ENCODE assay signal across 14 mouse cellular contexts in the genomic region with DNA sequence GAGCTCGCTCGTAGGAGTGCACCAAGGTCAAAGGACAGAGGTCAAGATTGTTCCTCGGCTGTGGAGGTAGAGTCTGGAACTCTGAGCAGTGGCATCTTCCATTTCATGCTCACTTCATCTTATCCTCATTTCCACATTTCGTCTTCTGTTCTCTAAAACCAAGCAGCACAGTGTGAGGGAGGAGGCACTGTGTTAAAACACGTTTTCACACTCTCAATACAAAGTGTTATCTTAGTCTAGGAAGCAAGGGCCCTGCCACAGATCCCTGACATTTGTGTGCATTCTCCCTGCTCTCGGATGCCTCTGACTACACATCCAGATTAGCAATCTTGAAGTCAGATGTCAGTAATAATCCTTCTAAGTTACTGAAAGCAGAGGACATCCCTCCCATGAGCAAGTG.
"Had no signal": no experiment of that assay in that cellular context is flagged by ENCODE, and none has a peak within 500 bp of the region (broad histone marks: within the 10 kb centered on the region; RNA-seq: fewer than 3 reads in every experiment).

No protein-coding gene starts in this region.

- H3K27ac ChIP-seq: midbrain, embryonic 10.5 days; midbrain, embryonic 13.5 days; midbrain, embryonic 15.5 days; neural tube, embryonic 12.5 days; stomach, embryonic 15.5 days; stomach, postnatal 0 days had no signal

- DNase-seq: lung, adult 18-20 months; lung, postnatal 10 days; lung, postnatal 4 days; right cerebral cortex, postnatal 25 days; thymus, adult 18-20 months; thymus, postnatal 14 days; thymus, postnatal 36 days had no signal

- H3K36me3 ChIP-seq: midbrain, embryonic 10.5 days; midbrain, embryonic 13.5 days; midbrain, embryonic 15.5 days; neural tube, embryonic 12.5 days; stomach, embryonic 15.5 days had no signal

- H3K4me3 ChIP-seq: midbrain, embryonic 10.5 days; midbrain, embryonic 13.5 days; midbrain, embryonic 15.5 days; neural tube, embryonic 12.5 days; stomach, embryonic 15.5 days had no signal

- H3K9ac ChIP-seq: lung, embryonic 14.5 days; midbrain, embryonic 13.5 days; midbrain, embryonic 15.5 days; neural tube, embryonic 12.5 days; stomach, embryonic 15.5 days had no signal

- H3K9me3 ChIP-seq: midbrain, embryonic 10.5 days; midbrain, embryonic 13.5 days; midbrain, embryonic 15.5 days; neural tube, embryonic 12.5 days; stomach, embryonic 15.5 days had no signal

- H3K4me1 ChIP-seq: midbrain, embryonic 10.5 days; midbrain, embryonic 13.5 days; midbrain, embryonic 15.5 days; neural tube, embryonic 12.5 days; stomach, embryonic 15.5 days had no signal

- H3K4me2 ChIP-seq: lung, embryonic 14.5 days; midbrain, embryonic 13.5 days; midbrain, embryonic 15.5 days; neural tube, embryonic 12.5 days; stomach, embryonic 15.5 days had no signal

- ATAC-seq: midbrain, embryonic 13.5 days; midbrain, embryonic 15.5 days had no signal

- H3K27me3 ChIP-seq: midbrain, embryonic 13.5 days; midbrain, embryonic 15.5 days; neural tube, embryonic 12.5 days; stomach, embryonic 15.5 days had no signal
